Mouse (Mus musculus): Measurements from ENCODE around the gene Zfp639. TPM values are rescaled to one million over a fixed set of nuclear protein-coding genes. Genes with fewer than 3 reads are reported as not detected.

The Zfp639 gene
- polyA plus RNA-seq (2012; rRNA removed): 63.2 and 64.2 TPM in 2 replicates

DNA sequence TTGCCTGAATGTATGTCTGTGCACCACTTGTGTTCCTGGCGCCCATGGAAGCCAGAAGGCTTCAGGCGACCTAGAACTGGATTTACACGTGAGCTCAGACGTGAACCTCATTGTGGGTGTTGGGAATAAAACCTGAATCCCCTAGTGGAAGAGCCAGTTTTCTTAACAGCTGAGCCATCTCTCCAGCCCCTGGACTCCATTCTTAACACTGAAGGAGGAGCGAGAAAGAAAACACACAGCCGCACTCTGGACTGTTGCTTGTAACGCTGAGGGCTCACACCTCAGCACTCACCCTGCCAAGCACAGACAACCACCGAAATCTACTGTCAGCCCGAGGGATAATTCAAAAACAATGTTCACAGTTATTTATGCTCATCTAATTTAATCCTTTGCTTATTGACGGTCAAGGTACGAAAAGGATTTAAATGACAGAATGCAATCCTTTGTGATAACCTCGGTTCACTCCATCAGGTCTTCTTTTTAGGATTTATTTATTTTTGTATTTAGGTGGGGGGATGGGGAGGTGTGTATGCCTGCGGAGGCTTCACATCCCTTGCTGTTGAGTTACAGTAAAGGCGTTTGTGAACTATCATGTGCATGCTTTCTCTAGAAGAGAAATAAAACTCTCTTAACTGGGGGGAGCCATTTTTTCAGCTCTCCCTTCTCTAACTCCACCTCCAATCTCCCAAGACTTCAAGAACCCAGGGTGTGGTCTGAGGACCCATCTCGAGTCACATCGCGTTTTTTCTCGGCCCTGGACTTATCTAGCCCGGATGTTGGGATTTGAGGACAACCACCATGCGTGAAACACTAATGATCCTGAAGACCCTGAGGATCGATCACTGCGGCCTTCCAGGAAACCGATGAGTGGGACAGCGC, at the start of gene Zfp639:
Gene Zfp639 (plus strand): TSS at position 764 of the 879 bp plus-strand sequence.

DNA sequence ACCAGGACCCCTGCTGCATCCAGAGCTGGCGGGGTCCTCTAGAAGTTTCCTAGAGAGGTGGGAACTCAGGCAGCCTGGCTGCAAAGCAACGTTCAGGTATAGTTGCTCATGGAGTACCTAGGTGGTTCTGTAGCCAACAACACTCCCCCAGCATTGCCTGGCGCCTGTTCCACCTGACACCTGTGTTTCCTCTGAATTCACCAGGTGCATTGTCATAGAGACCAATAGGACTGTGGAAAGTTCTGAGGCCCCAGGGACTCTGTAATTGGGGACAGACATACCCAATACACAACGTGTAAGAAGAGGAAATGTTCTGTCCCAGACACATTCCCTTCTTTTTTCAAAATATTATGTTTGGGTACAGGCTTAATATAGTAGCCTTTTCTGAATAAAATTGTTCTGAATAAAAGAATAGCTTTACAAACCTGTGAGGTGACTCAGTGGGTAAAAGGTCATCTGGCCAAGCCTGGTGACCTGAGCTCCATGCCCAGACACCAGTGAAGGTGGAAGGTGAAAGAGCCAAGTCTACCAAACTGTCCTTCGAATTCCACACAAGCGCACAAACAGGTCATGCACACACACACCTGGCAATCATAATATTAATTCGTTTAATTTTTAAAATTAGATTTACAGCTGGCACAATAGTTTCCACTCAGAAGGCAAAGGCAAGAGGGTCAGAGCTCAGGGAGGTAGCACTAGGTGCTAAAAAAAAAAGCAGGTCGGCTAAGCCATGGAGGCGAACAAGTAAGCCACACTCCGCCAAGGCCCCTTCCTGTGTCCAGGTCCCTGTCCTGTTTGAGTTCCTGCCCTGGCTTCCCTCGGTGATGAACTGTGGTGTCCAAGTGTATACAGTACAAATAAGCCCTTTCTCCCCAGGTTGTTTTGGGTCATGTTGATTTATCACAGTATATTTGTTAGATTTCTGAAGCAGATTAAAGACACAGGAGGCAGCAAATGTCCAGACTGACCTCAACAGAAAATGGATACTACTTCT, 17.7 kb upstream of the Zfp639 start, which contains the start of gene Kcnmb3:
Gene Kcnmb3 (minus strand): TSS at position 135 of the 994 bp plus-strand sequence.

DNA sequence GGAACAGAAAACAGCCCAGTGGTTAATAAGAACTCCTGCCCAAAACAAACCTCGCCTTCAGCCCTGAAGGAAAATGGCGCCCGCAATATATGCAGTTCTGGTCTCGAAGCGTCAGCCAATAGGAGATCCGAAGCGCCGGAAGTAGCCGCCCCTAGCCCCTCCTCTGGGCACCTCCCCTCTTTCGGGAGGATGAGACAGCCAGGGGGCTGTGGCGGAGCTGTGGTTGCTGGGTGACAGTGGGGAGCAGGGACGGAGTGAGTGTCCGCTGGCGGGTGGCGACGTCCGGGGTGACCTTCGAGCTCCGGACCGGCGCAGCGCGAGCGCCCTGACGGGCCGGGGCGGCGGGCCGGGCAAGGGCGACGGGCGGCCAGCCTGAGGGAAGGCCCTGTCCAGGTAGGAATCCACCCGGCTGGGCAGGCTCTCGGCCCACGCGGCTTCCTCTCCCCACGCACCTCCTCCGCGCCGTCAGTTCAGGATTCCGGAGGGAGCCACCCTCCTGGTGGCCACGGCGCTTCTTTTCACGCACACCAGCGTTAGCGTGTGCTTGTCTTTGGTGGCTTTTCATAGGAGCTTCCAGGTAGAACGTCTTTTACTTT, 19.3 kb downstream of the Zfp639 start, which contains the start of gene Mfn1:
Gene Mfn1 (plus strand): TSS at position 163 of the 596 bp plus-strand sequence.

Other genes starting within 250 kb of the Zfp639 start
- 15.3 and 16.1 TPM in 2 replicates for gene Zmat3, start 144.2 kb upstream of the Zfp639 start, polyA plus RNA-seq (2012; rRNA removed)
- gene Pik3ca, start 112.6 kb upstream of the Zfp639 start, polyA plus RNA-seq (2012; rRNA removed): 22.6 and 27.3 TPM in 2 replicates
- not detected in 2 replicates for gene Kcnmb3, start 18.0 kb upstream of the Zfp639 start, polyA plus RNA-seq (2012; rRNA removed)
- gene Mfn1, start 19.2 kb downstream of the Zfp639 start, polyA plus RNA-seq (2012; rRNA removed): 53.0 and 55.3 TPM in 2 replicates
- gene Gnb4, start 106.3 kb downstream of the Zfp639 start, polyA plus RNA-seq (2012; rRNA removed): 53.8 and 66.4 TPM in 2 replicates
- 68.8 and 80.0 TPM in 2 replicates for gene Actl6a, start 196.0 kb downstream of the Zfp639 start, polyA plus RNA-seq (2012; rRNA removed)
- 236 and 270 TPM in 2 replicates for gene Ndufb5, start 226.7 kb downstream of the Zfp639 start, polyA plus RNA-seq (2012; rRNA removed)
- 20.1 and 20.5 TPM in 2 replicates for gene Mrpl47, start 227.3 kb downstream of the Zfp639 start, polyA plus RNA-seq (2012; rRNA removed)